Mouse (Mus musculus): ENCODE data around the gene Phf14. TPM values are rescaled to one million over a fixed set of nuclear protein-coding genes. Genes with fewer than 3 reads are reported as not detected.

Gene Phf14
- total and polyA plus RNA-seq, 2 experiments, result 2.9 to 28.9 TPM

GRCm38 (mm10) chr6:12069357-12069756, 161.7 kb downstream of the Phf14 start:
- no peaks in the 10 kb centered on the region for H3K27me3 ChIP-seq (ENCODE audit: control insufficient read depth, insufficient read depth, low read length)
- no peak overlapping the region for H3K4me3 ChIP-seq (ENCODE audit: insufficient read depth, low read depth, low read length)
- H3K9ac ChIP-seq (ENCODE audit: low read depth, low read length), result no peak overlapping the region
- peaks cover 2% of the 10 kb centered on the region for H3K36me3 ChIP-seq (ENCODE audit: control insufficient read depth, insufficient read depth, low read length)
- no peak for TF ChIP-seq CTCF (IDR thresholded peaks at IDR 0.05; ENCODE audit: low read depth, low read length)
- no peak for TF ChIP-seq POLR2A (IDR thresholded peaks at IDR 0.05; ENCODE audit: extremely low read depth, insufficient read depth, low read length)
- H3K27ac ChIP-seq (replicated peaks; ENCODE audit: insufficient read depth, low read depth, low read length), result no peak overlapping the region
- no peak for DNase-seq (ENCODE audit: extremely low read depth, low read depth, low spot score)
- no peaks in the 10 kb centered on the region for H3K4me1 ChIP-seq (ENCODE audit: control insufficient read depth, insufficient read depth, low read length)
- H3K79me2 ChIP-seq (ENCODE audit: control insufficient read depth, insufficient read depth, low read length), result no peaks in the 10 kb centered on the region; the same call in 1 of the 2 replicates
- WGBS, result 71% methylated on average over 2 of the region's 2 CpGs

- TF ChIP-seq CTCF (IDR thresholded peaks at IDR 0.05; ENCODE audit: low read depth, low read length), result no peak
- no peak for TF ChIP-seq POLR2A (IDR thresholded peaks at IDR 0.05; ENCODE audit: extremely low read depth, insufficient read depth, low read length)
- Histone ChIP-seq H3K79me2 (ENCODE audit: control insufficient read depth, insufficient read depth, low read length) (no peaks in the 10 kb centered on the region; the same call in 1 of the 2 replicates), H3K36me3 (ENCODE audit: control insufficient read depth, insufficient read depth, low read length) (no peaks in the 10 kb centered on the region; the same call in none of the 2 replicates), H3K27me3 (ENCODE audit: control insufficient read depth, insufficient read depth, low read length) (no peaks in the 10 kb centered on the region), H3K4me3 (ENCODE audit: insufficient read depth, low read depth, low read length) (no peak overlapping the region), H3K9ac (ENCODE audit: low read depth, low read length) (no peak overlapping the region), H3K4me1 (ENCODE audit: control insufficient read depth, insufficient read depth, low read length) (no peaks in the 10 kb centered on the region), H3K27ac (replicated peaks; ENCODE audit: insufficient read depth, low read depth, low read length) (no peak overlapping the region)
- DNase-seq (ENCODE audit: extremely low read depth, low read depth, low spot score), result no peak
- WGBS, result 95% methylated on average over 5 of the region's 5 CpGs
These were observed 167.0 kb downstream of the Phf14 start for GRCm38 (mm10) chr6:12074599-12074998.

GRCm38 (mm10) chr6:12077338-12077737, 169.7 kb downstream of the Phf14 start:
- TF ChIP-seq POLR2A (IDR thresholded peaks at IDR 0.05; ENCODE audit: extremely low read depth, insufficient read depth, low read length) (no peak), CTCF (IDR thresholded peaks at IDR 0.05; ENCODE audit: low read depth, low read length) (no peak)
- no peak for DNase-seq (ENCODE audit: extremely low read depth, low read depth, low spot score)

GRCm38 (mm10) chr6:12077880-12078618, 170.4 kb downstream of the Phf14 start:
- DNase-seq (ENCODE audit: extremely low read depth, low read depth, low spot score), result no peak
- H3K9ac ChIP-seq (ENCODE audit: low read depth, low read length), result no peak overlapping the region
- H3K27me3 ChIP-seq (ENCODE audit: control insufficient read depth, insufficient read depth, low read length), result no peaks in the 10 kb centered on the region
- H3K36me3 ChIP-seq (ENCODE audit: control insufficient read depth, insufficient read depth, low read length), result peaks cover 4% of the 10 kb centered on the region
- no peaks in the 10 kb centered on the region for H3K79me2 ChIP-seq (ENCODE audit: control insufficient read depth, insufficient read depth, low read length)
- no peak overlapping the region for H3K4me3 ChIP-seq (ENCODE audit: insufficient read depth, low read depth, low read length)
- H3K27ac ChIP-seq (replicated peaks; ENCODE audit: insufficient read depth, low read depth, low read length), result no peak overlapping the region
- WGBS, result 88% methylated on average over 8 of the region's 8 CpGs
- no peak for TF ChIP-seq CTCF (IDR thresholded peaks at IDR 0.05; ENCODE audit: low read depth, low read length)
- no peak for TF ChIP-seq POLR2A (IDR thresholded peaks at IDR 0.05; ENCODE audit: extremely low read depth, insufficient read depth, low read length)
- H3K4me1 ChIP-seq (ENCODE audit: control insufficient read depth, insufficient read depth, low read length), result no peaks in the 10 kb centered on the region

More at GRCm38 (mm10) chr6:12077338-12077737, 169.7 kb downstream of the Phf14 start:
- H3K9ac ChIP-seq (ENCODE audit: low read depth, low read length), result no peak overlapping the region
- 96% methylated on average over 7 of the region's 7 CpGs for WGBS
- H3K4me1 ChIP-seq (ENCODE audit: control insufficient read depth, insufficient read depth, low read length), result no peaks in the 10 kb centered on the region
- H3K27ac ChIP-seq (replicated peaks; ENCODE audit: insufficient read depth, low read depth, low read length), result no peak overlapping the region
- no peak overlapping the region for H3K4me3 ChIP-seq (ENCODE audit: insufficient read depth, low read depth, low read length)
- H3K36me3 ChIP-seq (ENCODE audit: control insufficient read depth, insufficient read depth, low read length), result peaks cover 4% of the 10 kb centered on the region
- H3K27me3 ChIP-seq (ENCODE audit: control insufficient read depth, insufficient read depth, low read length), result no peaks in the 10 kb centered on the region
- no peaks in the 10 kb centered on the region for H3K79me2 ChIP-seq (ENCODE audit: control insufficient read depth, insufficient read depth, low read length)

- no peak for TF ChIP-seq POLR2A (IDR thresholded peaks at IDR 0.05; ENCODE audit: extremely low read depth, insufficient read depth, low read length)
- TF ChIP-seq CTCF (IDR thresholded peaks at IDR 0.05; ENCODE audit: low read depth, low read length), result no peak
- no peak overlapping the region for H3K4me3 ChIP-seq (ENCODE audit: insufficient read depth, low read depth, low read length)
- no peak for DNase-seq (ENCODE audit: extremely low read depth, low read depth, low spot score)
- no peaks in the 10 kb centered on the region for H3K79me2 ChIP-seq (ENCODE audit: control insufficient read depth, insufficient read depth, low read length)
- no peak overlapping the region for H3K9ac ChIP-seq (ENCODE audit: low read depth, low read length)
- H3K27ac ChIP-seq (replicated peaks; ENCODE audit: insufficient read depth, low read depth, low read length), result no peak overlapping the region
- peaks cover 4% of the 10 kb centered on the region; the same call in 1 of the 2 replicates for H3K36me3 ChIP-seq (ENCODE audit: control insufficient read depth, insufficient read depth, low read length)
- no peaks in the 10 kb centered on the region for H3K4me1 ChIP-seq (ENCODE audit: control insufficient read depth, insufficient read depth, low read length)
- no peaks in the 10 kb centered on the region for H3K27me3 ChIP-seq (ENCODE audit: control insufficient read depth, insufficient read depth, low read length)
- WGBS, result 97% methylated on average over 4 of the region's 4 CpGs
These were observed 171.7 kb downstream of the Phf14 start for GRCm38 (mm10) chr6:12079260-12079659.

GRCm38 (mm10) chr6:12080423-12080822, 172.8 kb downstream of the Phf14 start:
- Histone ChIP-seq H3K4me1 (ENCODE audit: control insufficient read depth, insufficient read depth, low read length) (no peaks in the 10 kb centered on the region), H3K9ac (ENCODE audit: low read depth, low read length) (no peak overlapping the region), H3K4me3 (ENCODE audit: insufficient read depth, low read depth, low read length) (no peak overlapping the region), H3K27me3 (ENCODE audit: control insufficient read depth, insufficient read depth, low read length) (no peaks in the 10 kb centered on the region), H3K36me3 (ENCODE audit: control insufficient read depth, insufficient read depth, low read length) (peaks cover 4% of the 10 kb centered on the region; the same call in 1 of the 2 replicates), H3K79me2 (ENCODE audit: control insufficient read depth, insufficient read depth, low read length) (no peaks in the 10 kb centered on the region), H3K27ac (replicated peaks; ENCODE audit: insufficient read depth, low read depth, low read length) (no peak overlapping the region)
- no peak for DNase-seq (ENCODE audit: extremely low read depth, low read depth, low spot score)
- 84% methylated on average over 5 of the region's 5 CpGs for WGBS
- TF ChIP-seq POLR2A (IDR thresholded peaks at IDR 0.05; ENCODE audit: extremely low read depth, insufficient read depth, low read length) (no peak), CTCF (IDR thresholded peaks at IDR 0.05; ENCODE audit: low read depth, low read length) (no peak)
